Mouse (Mus musculus) embryonic stem cell, embryonic (primary cell): ENCODE data around the gene Rnd3.

Experiments
- CTCF ChIA-PET, 4 experiments: fragments of 300-600 bp in 2 of 4; fragments of 350-600 bp in 2 of 4; sonication (Branson Sonifier 250); formaldehyde crosslinking; loops; one replicate each; lab custom pipeline; 2022; ENCODE audit warnings: inconsistent platforms in 2 of 4; lab: Charles Lee
- POLR2A ChIA-PET, 4 experiments: fragments of 300-600 bp in 2 of 4; fragments of 350-600 bp in 2 of 4; sonication (Branson Sonifier 250); formaldehyde crosslinking; loops; one replicate each; lab custom pipeline; 2022; ENCODE audit warnings: antibody characterized with exemption in 4 of 4, inconsistent platforms in 1 of 4; lab: Charles Lee

Gene Rnd3

GRCm38 (mm10) chr2:51139912-51140446, 8.9 kb downstream of the Rnd3 start:
- ChIA-PET POLR2A (interaction anchor here (0.5 to 3.7 kb wide), 29 partner anchors 9 to 1657 kb away, joined by 3 to 23 read pairs (median 4); partner anchors contain the start of gene Rif1 (in 1 of the 4)), CTCF (interaction anchor here in 1 of 4 experiments (0.6 kb wide), 1 partner anchor 94 kb away, joined by 12 read pairs; no protein-coding TSS in a partner anchor)

- POLR2A ChIA-PET: interaction anchor here (0.5 to 3.7 kb wide), 27 partner anchors 8 to 932 kb away, joined by 3 to 23 read pairs (median 3); no protein-coding TSS in a partner anchor
These were observed 9.5 kb downstream of the Rnd3 start for GRCm38 (mm10) chr2:51139218-51139911.

DNA sequence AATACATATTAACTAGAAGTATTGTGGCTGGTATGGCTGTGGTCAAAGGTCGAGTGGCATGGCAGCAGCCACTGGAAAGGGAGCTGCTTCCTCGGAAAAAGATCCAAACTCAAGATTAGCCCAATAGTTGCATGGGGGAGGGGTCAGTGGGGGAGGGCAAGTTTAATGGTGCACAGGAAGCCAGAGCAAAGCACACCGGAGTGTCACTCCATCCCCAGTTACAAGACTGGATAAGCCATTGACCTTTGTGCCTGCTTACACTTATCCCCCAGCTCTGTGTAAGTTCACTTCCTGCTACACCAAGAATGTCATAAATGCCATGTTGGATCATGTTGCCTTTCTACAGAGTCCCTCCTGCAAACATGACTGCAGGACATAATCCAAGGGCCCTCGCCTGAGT, 11.2 kb downstream of the Rnd3 start:
- ChIA-PET CTCF (interaction anchor here in 2 of 4 experiments (0.6 to 0.7 kb wide), 2 partner anchors 31 to 859 kb away, joined by 3 to 4 read pairs; no protein-coding TSS in a partner anchor), POLR2A (interaction anchor here in 3 of 4 experiments (0.6 to 3.5 kb wide), 8 partner anchors 9 to 281 kb away, joined by 3 to 19 read pairs (median 3); no protein-coding TSS in a partner anchor)

More at GRCm38 (mm10) chr2:51139218-51139911, 9.5 kb downstream of the Rnd3 start:
- CTCF ChIA-PET: no interaction called here

DNA sequence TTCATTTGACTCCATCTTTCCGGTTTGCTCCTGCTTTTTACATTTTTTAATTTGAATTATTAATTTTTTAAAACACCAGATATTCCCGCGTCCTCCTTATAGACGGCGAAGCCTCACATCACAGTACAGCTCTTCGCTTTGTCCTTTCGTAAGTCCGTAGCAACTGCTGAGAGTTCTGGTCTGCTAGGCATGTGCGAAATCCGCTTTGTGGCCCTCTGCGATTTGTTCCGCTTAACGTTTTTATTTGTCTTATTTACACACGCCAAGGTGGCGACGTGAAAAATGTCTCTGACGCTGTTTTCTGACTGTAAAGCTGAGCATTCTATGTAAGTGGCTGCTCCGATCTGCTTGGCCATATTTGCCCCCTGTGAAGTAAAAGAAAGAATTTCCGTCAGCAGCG, 16.7 kb downstream of the Rnd3 start:
- CTCF ChIA-PET: no interaction called here
- POLR2A ChIA-PET: interaction anchor here in 2 of 4 experiments (0.9 to 3.9 kb wide), 7 partner anchors 8 to 143 kb away, joined by 3 to 18 read pairs (median 7); no protein-coding TSS in a partner anchor

GRCm38 (mm10) chr2:51128090-51128489, 20.8 kb downstream of the Rnd3 start:
- CTCF ChIA-PET: no interaction called here
- POLR2A ChIA-PET: interaction anchor here in 1 of 4 experiments (1.3 kb wide), 1 partner anchor 10 kb away, joined by 3 read pairs; no protein-coding TSS in a partner anchor

DNA sequence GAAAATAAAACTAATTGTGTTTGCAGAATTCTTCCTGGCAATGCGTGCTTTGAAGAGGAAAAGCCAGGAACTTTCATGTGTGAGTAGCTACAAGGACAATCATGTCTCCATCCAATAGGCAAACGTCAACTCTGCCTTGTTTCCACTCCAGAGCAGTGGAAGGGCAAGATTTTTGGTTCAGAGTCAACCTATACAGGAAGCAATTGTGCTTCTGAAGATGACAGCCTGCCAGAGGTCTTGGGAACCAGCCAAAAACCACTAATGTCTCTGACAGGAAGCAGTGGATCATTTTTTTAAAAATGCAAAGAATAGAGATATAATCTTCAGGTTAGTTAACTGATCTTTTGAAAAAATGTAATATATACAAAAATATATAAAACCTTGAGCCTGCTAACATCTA, 38.6 kb downstream of the Rnd3 start:
- POLR2A ChIA-PET: no interaction called here
- CTCF ChIA-PET: no interaction called here

DNA sequence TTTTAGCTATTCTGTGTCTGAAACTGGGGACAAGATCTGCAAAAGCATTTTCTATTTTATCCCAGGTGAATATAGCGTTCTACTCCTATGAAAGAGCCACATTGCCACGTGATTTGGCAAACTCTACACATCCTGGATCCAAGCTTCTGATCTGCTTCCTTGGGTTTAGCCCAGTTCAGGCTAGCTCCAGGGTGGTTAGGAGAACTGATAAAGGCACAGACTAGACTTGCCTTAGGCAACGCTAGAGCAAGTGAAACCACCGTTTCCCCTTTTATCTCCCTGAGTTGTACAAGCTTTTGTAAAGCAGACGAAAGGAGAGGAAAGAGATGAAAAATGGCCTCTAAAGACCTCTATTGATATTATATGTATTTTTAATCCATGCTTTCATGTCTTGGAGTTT, 40.3 kb downstream of the Rnd3 start:
- CTCF ChIA-PET: interaction anchor here in 1 of 4 experiments (0.6 kb wide), 1 partner anchor 42 kb away, joined by 3 read pairs; no protein-coding TSS in a partner anchor
- POLR2A ChIA-PET: interaction anchor here in 1 of 4 experiments (0.5 to 1.4 kb wide), 2 partner anchors 12 to 415 kb away, joined by 3 read pairs; no protein-coding TSS in a partner anchor

- ChIA-PET CTCF (no interaction called here), POLR2A (no interaction called here)
These were observed 47.7 kb downstream of the Rnd3 start for GRCm38 (mm10) chr2:51101187-51101586.

GRCm38 (mm10) chr2:51099987-51100386, 48.9 kb downstream of the Rnd3 start:
- POLR2A ChIA-PET: interaction anchor here in 1 of 4 experiments (0.5 kb wide), 1 partner anchor 27 kb away, joined by 4 read pairs; no protein-coding TSS in a partner anchor

DNA sequence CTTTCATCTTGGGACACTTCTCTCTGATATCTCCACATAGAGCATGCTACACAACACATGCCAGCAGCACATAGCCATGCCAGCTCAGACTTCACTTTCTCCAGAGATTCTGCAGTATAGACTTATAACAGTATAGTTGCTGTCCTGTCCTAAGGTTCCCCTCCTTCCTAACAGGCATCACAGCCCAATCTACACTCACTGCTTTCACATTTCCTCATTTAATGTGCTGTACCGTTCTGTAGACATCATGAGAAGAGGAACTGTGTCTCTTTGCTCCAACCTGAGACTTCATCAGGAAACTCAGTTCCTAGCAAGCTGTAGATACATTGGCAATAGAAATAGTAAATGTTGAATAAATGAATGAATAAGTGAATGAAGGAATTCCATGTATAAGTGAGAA, 49.7 kb downstream of the Rnd3 start:
- CTCF ChIA-PET: no interaction called here

More at GRCm38 (mm10) chr2:51099987-51100386, 48.9 kb downstream of the Rnd3 start:
- CTCF ChIA-PET: no interaction called here

DNA sequence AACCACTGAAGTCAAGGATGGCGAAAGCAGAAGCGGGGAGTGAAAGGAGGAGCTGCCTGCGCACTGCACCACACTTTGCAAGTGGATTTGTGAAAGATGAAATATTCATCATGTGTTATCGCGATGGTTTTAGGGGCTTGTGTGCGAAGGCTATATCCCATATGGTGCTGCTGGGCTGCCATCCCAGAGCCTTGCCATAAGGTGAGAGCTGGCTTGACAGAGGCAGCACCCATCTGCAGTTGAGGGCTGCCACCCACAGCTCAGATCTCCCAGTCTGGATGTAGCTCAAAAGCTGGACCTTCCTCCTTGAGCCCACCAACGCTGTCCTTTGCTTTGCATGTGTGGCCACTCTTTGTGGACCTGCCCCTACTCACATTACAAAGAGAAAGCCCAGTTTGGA, 58.2 kb downstream of the Rnd3 start:
- POLR2A ChIA-PET: no interaction called here
- CTCF ChIA-PET: no interaction called here

More for the DNA sequence above, 49.7 kb downstream of the Rnd3 start:
- POLR2A ChIA-PET: no interaction called here

DNA sequence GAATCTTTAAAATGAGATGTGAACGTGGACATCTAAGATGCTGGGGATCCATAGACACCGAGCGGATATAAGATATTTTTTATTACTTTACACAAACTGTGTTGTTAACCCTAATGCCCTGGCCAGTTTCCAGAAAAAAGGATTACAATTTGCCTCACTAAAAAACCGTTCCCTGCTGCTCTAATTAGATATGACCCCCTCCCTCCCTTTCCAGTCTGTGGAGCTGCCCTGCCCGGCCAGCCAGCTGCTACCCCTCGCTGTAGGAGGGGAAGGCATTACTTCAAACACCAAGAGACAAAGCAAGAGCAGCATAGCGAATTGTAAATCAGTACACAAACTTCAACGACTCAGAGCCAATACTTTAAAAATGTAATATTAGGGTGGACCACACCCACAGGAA, 58.9 kb downstream of the Rnd3 start:
- CTCF ChIA-PET: no interaction called here
- POLR2A ChIA-PET: no interaction called here

DNA sequence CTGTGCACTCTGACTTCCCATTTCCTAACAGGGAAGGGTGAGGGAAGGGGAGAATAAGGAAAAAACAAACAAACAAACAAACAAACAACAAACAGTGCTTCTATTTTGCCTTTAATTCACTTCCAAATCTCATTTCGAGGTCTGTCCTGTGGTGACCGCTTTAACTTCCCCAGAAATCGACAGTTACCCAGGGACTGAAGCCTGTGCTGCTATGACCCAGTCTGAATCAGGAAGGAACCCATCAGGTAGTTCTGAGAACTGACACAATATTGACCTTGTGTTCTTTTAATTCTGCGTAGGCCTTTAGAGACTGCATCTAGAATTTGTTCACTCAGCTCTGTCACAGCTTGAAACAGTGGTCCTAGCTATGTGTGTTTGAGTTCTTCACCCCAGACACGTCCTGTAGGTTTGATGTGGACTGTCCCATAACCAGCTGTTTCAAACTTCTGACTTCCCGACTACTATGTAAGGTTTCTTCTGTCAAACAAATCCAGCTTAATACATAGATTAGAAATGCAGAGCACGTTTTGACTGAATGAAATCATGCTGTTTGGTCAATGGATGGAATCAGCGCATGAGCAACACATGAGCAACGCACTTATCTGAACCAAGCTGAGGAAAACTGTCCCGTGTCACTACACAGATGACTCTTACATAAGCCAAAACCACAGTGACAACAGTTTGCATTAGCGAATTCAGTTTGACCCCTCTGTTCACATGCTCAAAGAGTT, 59.9 kb downstream of the Rnd3 start:
- POLR2A ChIA-PET: interaction anchor here in 1 of 4 experiments (1.5 kb wide), 1 partner anchor 16 kb away, joined by 4 read pairs; no protein-coding TSS in a partner anchor

DNA sequence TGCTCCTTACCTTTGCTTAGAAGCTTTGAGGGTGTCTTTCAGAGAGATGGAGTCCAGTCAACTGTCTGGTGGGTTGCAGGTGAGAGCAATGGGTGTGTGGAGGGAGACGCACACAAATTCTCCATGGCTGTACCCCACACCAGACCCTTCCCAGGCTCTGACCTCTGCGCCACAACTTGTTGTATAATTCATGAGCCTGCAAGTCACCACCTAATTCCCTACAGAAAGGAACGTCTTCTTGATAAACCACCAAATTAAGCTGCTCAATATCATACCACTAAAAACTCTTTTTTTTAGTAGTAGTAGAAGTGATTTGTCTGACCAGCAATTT, 60.8 kb downstream of the Rnd3 start:
- POLR2A ChIA-PET: interaction anchor here in 2 of 4 experiments (0.6 to 2.4 kb wide), 7 partner anchors 15 to 1714 kb away, joined by 3 to 8 read pairs (median 3); no protein-coding TSS in a partner anchor
- CTCF ChIA-PET: no interaction called here

More for the DNA sequence above, 59.9 kb downstream of the Rnd3 start:
- CTCF ChIA-PET: no interaction called here

- ChIA-PET CTCF (no interaction called here), POLR2A (interaction anchor here in 3 of 4 experiments (0.6 to 2.4 kb wide), 11 partner anchors 12 to 1713 kb away, joined by 3 to 8 read pairs (median 3); no protein-coding TSS in a partner anchor)
These were observed 61.4 kb downstream of the Rnd3 start for GRCm38 (mm10) chr2:51087307-51088122.

DNA sequence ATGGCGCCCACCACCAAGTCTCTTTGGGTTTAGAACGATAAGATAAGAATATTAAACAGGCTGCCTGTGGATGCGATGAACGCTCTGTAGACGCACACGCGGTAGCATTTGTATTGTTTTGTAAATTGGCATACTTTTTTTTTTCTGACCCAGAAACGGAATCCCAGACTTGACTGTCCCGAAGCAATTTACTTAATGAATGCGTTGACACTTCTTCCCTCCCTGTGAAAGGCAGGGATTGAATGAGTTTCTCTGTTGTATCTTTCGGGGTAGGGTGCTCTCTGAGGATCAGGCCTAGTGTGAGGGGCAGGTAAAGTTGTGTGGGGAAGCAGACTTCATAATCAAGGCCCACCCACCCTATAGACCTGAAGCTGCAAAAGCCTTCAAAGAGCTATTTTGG, 63.8 kb downstream of the Rnd3 start:
- CTCF ChIA-PET: no interaction called here

GRCm38 (mm10) chr2:51082714-51083351, 66.1 kb downstream of the Rnd3 start:
- ChIA-PET POLR2A (interaction anchor here in 2 of 4 experiments (0.7 to 2.0 kb wide), 4 partner anchors 44 to 64 kb away, joined by 4 to 5 read pairs (median 4); no protein-coding TSS in a partner anchor), CTCF (interaction anchor here in 2 of 4 experiments (0.6 kb wide), 2 partner anchors 32 to 44 kb away, joined by 3 read pairs; no protein-coding TSS in a partner anchor)

More for the DNA sequence above, 63.8 kb downstream of the Rnd3 start:
- POLR2A ChIA-PET: interaction anchor here in 2 of 4 experiments (0.6 to 2.0 kb wide), 8 partner anchors 12 to 62 kb away, joined by 3 to 5 read pairs (median 4); no protein-coding TSS in a partner anchor
